Mouse (Mus musculus): ENCODE measurements around the gene Gmds. TPM values are rescaled to one million over a fixed set of nuclear protein-coding genes. Genes with fewer than 3 reads are reported as not detected.

Gmds gene
- polyA plus RNA-seq, 1 experiment: 25.4 TPM

DNA sequence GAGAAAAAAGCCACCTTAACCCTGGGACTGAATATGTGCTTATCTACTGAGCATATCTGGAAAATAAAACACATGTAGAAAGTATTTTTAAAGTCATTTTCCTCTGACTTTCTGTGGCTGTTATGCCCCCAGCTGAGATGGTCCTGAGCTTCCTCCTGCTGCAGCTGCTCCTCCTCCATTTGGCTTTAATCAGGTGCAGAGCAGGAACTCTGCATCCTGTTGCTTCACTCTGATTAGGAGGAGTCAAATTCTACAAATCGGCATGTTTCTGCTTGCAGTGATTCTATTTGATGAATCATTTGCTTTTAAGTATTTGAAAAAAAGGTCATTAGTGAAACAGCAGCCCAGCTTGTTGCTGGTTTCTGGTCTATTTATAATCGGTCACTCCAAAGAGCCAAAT lies 177.0 kb downstream of the Gmds start:
- no peak for DNase-seq (ENCODE audit: low read depth)

DNA sequence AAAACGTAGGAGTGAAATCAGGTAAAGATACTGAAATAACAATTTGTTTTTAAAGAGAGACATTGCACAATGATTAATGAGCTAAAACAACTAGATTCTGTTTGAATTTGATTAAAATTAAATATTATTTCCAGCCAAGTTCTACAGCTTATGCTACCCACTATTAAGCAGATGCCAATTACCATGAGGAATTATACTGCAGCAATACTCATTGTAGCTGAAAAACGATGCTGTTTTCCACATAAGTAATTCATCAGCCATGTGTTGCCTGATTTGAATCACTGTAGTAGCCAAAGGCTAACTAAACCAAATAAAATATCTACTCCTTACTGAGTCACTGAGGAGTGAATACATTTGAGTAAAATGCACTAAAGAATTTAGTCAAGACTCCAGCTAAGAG lies 180.3 kb downstream of the Gmds start:
- no peak for DNase-seq (ENCODE audit: low read depth)

DNA sequence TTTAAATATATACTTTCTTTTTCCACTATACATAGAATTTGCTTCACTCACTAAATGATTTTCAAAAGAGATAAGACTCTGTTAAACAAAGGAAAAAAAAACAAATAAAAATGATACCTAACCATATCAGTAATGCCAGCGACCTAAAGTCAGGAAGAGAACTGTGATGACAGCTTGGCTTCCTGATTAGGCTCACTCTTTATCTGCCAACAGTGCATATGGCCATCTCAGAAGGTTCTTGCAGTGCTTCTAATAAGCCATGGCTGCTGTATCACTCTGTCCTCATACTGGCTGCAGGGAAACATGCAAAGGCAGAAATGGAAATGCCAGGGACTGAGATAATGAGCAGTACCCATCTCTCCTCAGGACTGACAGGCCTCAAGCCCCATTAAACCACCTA lies 192.6 kb downstream of the Gmds start:
- DNase-seq (ENCODE audit: low read depth): no peak

DNA sequence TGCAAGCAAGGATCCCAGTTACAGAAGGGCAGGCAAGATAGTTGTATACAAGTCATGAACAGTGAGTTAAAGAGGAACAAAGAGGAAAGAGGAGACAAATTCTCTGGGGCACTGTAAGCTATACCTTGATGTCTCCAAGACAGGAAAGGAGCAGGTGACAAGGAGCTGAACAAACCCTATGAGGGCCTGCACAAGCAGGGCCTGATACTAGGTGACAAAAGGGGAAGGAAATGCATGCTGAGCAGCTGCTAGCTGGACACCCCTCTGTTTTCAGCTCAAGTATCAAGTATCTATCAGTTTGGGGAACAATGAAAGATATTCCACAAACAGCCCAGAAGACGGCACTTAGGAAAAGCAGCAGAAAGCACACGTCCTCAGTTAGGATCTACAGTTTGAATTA lies 193.4 kb downstream of the Gmds start:
- DNase-seq (ENCODE audit: low read depth): no peak

DNA sequence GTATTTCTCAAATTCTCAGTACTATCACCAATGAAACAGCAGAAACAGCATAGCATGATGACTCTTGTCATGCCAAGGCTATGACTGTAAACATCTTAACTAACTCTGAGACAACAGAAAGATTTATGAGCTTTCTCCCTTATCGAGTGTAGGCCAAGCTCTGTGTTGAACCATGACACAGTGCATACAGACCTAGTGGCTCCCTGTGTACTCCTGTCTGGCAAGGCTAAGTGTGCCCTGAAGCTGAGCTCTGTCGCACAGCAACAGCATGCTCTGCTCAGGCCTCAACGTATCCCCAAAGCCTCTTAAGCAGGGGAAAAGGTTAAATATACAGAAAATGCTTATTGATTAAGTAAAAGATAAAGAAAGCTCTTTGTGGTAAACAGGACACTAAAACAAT lies 194.9 kb downstream of the Gmds start:
- peak; percentile 68 for DNase-seq (ENCODE audit: low read depth)

DNA sequence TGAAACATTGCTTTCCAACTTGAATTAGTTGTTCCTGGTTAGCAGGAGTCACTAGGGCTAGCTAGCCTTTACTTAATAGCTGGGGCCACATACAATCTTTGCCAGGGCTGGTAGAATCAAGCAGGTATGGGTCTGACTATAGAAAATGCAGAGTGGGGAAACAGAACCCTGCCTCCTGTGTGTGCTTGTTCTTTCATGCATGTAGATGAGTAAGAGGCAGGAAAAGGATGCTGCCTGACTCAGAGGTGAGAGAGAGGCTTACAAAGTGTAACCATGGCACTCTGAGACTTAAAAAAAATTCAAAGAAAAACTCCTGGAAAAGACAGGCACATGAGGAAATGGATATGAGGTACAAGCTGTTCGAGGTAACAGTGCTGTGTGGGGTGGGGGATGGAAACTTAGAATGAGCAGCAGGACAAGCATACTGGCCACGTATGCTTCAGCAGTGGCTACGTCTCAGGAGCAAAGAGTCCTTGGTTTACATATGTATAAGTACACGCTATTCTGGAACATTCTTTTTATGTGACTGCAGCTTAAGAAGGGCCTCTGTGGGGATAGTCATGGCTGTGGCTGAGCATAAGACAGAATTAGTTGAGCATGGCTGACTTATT lies 203.8 kb downstream of the Gmds start:
- DNase-seq (ENCODE audit: low read depth): no peak

DNA sequence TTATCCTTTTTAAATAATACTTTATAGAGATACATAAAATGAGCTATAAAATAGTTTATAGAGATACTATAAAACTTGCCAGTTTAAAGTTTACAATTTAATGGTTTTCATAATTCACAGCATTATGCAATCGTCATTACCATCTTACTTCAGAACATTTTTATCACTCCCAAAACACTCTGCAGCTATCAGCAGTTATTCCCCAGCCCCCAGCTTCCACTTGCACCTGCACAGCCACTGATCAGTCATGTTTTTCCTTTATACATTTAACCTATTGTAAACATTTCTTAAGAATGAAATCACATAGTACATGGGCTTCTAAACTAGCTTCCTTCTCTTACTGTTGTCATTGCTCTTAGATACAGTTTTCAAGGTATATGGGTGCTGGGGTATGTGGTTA lies 208.6 kb downstream of the Gmds start:
- DNase-seq (ENCODE audit: low read depth): no peak

DNA sequence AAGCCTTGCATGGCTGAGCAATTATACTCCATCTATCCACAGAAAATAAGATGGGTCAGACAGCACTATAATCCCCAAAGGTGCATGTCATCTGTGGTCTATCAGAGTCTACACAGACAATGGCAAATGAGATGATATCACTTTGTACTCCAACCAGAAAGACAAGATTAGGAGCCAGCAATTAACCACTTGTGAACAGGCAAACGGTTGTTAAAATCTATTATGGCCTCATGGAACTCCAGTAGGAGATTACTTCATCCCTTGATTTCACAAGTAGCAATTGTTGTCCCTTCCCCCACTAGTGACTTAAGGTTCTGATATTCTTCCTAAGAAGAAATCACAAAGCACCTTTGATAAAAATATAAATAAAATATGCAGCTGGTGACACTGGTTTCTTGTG lies 220.2 kb downstream of the Gmds start:
- DNase-seq (ENCODE audit: low read depth): peak; percentile 89

DNA sequence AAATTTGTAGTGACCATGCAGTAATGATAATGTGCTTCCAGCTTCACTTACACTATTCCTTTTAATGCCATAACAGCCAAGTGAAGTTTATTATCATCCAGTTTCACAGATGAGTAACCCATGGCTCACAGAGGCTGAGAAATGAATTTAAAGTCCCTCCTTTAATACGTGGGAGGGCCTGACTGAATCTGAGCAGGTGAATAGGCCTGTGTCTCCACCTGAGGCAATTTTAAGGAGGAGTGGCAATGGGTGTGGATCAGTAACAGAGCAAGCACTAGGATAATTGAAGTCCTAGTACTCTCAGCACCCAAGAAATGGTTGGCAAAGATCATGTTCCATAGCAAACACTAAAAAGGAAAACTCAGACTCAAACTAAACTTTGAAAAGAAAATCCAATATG lies 223.1 kb downstream of the Gmds start:
- DNase-seq (ENCODE audit: low read depth): peak; percentile 55

DNA sequence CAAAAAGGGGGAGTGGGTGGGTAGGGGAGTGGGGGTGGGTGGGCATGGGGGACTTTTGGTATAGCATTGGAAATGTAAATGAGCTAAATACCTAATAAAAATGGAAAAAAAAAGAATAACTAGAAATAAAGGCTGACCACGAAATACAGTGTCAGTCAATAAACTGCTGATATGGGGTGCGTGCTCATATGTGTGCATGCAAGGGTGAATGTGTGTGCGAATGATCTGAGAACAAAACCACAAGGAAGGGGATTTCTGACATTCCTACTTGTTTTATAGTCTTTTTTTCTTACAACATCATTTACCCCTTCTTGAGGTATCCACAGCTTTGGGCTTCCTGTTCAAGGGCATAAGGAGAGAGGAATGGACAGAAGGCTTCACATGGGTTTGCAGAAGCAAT lies 224.7 kb downstream of the Gmds start:
- DNase-seq (ENCODE audit: low read depth): no peak

DNA sequence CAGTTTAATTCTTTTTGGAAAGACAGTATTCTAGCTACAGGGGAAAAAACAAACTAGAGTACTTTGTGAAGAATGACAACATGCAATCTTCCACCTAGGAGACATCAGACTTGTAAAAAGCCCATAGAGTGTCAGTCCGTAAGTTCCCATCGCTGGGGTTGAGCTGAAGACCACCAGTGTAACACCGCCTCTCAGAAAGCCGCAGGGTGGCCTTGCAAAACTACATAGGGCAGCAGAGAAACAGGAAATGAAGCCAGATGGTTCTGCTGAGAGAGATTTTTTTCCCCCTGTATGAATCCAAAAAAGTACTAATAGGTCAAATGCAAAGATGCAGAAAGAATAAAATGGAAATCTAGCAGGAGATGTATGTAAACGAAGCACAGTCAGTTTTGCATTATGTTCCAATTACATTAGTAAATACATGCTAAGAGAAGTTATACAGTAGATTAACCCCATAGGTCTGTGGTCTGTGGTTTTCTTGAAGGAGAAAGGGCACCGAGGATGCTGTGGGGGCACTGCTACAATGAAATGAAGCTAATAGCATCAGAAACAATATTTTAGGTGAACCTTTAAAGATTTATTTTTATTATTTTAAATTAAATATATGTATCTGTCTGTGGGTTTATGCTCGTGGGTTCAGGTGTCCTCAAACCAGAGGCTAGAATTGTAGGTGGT lies 250.1 kb downstream of the Gmds start:
- no peak for DNase-seq (ENCODE audit: low read depth)

DNA sequence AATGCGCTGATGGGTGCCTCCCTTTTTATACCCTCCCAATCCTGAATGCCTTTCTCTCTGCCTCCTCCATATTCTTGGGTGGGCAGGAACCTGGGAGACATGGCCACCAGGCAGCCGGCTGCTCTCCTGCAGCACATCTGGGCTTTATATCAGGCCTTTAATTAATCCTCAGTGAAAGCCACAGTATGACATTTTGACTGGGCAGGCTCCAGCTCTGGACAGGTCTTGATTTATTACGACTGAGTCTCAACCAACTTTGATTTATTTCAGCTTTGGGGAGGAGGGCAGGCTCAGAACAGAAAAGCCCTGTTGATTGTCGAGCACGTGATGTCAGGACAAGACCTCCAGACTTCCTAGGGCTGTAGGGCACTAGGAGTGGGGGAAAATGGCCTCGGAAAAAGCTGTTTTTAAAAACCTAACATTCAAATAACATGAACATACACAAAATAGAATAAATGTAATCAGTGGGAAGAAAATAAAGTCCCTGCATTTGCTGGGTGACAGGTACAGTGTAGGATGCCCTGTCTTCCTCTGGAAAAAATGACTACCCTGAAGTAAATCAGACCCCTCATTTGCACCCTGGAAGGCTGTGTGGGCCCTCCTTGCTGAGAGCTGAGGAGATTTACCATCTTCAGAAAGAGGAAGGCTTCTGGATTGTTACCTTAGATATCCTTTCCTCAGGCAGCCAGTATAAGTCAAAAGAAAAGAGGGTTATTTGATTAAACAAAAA lies 257.9 kb downstream of the Gmds start:
- no peak for DNase-seq (ENCODE audit: low read depth)

DNA sequence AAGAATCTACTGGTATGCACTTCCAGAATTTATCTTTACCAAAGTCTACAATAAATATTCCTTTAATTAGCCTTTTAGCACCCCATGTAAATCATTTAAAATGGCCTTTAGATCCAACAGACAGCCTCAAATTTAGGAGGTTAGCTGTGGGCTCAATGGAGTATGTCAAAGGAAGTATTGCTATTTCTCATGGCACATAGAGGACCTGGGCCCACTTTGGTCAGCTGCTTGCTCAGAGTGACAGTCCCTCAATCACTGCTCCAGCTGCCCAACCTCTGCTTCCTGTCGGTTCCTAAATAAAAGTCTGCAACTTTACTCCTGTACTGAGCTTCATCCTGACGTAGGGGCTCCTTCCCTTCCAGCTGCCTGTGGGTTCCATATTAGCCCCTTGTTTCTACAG lies 264.9 kb downstream of the Gmds start:
- DNase-seq (ENCODE audit: low read depth): no peak

DNA sequence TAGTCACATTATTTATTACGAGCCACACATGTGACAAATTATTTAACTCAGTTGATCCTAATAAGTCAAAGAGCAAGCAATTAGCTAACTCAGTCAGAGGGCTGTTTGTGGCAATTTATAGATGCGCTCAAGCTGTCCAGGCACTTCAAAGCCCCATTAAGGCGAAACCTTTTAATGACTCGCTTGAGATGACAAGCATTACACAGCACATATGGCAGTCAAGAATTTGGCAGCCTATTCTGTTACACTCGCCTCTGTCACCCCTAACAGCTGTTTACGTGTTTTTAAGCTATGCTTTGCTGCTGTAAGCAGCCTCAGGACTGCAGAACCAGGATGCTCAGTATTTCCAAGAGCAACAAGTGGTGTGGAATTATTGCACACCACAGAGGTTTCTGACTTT lies 283.2 kb downstream of the Gmds start:
- no peak for DNase-seq (ENCODE audit: low read depth)

DNA sequence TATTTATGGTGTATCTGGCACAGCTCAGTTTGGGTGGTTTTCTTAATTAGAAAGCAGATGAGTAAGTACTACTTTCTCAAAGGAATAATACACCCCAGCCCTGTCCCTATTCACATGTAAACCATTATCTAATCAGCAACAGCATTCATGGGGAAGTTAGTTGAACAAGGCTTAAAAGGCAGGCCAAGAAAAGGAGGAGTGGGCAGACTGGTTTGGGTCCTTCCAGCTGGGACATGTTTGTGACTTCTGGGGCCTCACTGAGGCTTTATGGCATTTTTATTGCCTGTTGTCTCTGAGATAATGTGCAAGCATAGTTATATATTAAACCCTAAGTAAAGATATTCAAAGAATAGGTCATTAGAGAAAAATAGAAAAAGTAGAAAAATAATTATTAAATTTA lies 285.0 kb downstream of the Gmds start:
- DNase-seq (ENCODE audit: low read depth): peak; percentile 16

DNA sequence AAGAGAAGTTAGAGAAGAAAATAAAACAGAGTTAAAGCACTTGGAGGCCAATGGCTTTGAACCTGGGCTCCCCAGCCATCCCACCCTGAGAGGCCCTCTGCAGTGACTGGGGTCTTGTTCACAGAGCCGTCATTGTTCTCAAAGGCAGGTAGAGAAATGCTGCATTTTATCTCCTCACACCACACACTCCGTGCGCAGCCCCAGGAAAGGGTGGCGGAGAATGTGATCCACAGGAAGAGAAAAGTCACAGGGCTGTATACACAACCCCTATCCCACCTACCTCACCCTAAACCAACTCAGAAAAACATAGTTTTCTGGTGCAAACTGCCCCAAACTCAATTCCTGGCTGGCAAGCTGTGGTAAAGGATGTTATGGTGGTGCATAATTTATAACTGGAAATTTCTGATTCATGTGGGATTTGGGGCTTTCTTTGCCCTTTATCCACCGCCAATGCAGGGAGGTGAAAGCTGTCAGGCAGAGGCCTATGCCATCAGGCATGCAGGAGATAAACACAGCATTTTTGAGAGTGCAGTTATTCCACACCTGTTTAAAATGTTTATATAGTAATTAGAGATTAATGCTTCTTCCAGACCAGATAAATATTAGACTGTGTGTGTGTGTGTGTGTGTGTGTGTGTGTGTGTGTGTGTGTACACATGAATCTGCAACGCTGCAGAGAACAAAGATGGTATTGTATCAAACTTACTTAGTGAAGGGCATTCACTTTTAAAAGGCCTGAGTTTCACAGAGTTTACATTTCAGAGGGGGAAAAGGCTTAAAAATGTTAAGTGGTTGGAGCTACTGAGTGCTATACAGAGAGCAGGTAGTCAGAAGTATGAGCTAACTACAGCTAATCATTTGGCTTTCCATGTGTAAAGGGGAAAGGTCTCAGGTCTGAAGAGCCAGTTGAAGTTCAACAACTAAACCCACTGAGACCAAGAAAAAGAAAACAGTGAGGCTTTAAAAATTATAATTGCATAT lies 290.3 kb downstream of the Gmds start:
- no peak for DNase-seq (ENCODE audit: low read depth)

DNA sequence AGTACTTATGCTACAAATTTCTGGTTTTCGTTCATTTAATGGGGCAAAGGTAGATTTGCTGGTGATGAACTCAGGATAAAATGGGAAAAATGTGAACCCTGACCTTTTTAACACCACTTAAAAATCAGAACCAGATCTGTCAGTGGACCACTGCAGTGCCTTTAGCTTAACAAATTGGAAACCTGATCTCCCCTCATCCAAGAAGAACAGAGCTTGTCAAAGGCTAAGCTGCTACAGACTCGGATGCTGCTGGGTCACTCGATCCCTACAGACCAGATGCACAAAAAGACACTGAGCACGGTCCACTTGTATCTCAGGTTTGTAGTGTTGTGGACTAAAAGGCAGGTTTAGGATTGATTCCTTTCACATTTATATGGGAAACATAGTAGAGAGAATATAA lies 291.6 kb downstream of the Gmds start:
- DNase-seq (ENCODE audit: low read depth): no peak

DNA sequence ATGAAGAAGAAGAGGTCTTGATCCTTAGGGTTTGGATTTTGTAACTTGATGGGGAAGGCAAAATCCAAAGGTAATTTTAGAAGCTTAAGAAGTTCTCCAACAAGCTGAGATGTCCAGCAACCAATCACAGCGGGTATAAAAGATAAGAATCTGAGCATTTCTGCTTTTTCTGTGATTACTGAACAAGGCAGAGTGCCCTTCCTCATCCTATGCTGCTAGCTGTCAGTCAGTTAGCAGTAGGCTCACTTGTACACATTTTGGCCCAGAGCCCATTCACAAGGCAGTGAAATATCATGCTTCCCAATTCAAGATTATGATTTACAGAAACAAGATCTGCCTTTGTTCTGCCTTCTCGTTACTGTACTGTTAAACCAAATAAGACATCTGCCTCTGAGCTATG lies 295.8 kb downstream of the Gmds start:
- no peak for DNase-seq (ENCODE audit: low read depth)

DNA sequence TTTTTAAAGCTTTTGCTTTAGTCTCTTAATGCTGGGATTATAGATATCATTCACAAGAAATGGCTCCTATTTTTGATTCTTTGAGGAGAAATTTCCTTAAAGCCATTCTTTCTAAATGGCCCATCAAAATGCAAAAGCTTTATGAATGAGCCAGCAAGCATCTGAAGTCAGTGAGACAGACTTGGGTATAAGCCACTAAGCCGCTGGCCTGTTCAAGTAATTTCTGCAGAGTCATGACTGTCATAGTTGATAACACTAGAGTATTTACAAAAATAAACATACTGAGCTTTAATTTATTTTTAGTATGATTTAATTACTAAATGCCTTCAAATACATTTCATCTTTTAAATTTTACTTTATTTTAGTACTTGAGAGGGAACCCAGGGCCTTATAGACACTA lies 297.7 kb downstream of the Gmds start:
- no peak for DNase-seq (ENCODE audit: low read depth)

DNA sequence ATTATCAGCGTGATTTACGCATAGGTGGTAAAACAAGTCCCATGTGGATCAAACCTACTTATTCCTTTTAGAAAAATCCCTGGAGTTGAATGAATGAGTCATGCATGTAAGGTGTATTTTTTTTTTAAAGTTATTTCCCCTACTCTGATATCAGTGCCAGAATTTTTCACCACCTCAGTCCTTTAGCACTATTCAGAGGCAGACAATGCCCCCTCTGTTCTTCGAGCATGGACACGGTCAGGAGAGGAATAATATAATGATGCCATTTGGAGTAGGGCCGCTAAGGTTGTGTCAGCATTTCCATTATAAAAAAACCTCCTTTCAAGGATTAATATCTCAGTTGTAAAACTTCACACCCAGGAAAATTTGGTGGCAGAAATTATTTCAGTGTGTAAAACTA lies 301.6 kb downstream of the Gmds start:
- DNase-seq (ENCODE audit: low read depth): no peak

DNA sequence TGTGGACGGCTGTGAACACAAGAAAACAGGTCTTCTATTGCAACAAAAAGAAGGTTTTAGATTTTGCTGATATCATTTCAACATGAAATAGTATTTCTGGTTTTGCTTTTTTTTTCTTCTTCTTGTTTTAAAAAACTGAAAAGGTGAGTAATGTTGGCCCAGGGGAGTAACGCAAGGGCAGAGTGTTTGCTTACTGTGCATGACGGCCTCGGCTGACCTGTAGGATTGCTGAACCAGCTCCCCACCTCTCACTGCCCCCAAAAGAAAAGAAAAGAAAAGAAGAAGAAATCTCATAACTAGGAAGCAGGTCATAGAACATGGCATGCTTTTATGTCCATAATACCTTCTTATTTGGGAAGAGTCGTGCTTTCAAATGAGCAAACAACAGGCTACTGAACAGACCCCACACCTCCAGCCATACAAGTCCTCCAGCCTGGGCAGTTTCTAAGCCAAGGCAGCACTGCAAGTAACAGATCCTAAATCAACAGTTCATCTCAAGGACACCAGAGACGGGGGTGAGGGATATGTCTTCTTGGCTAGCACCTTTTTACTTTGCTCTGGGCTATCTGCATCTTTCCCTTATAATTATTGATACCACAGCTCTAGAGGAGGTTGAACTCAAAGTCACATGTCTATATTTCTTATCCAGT lies 303.6 kb downstream of the Gmds start:
- DNase-seq (ENCODE audit: low read depth): no peak

DNA sequence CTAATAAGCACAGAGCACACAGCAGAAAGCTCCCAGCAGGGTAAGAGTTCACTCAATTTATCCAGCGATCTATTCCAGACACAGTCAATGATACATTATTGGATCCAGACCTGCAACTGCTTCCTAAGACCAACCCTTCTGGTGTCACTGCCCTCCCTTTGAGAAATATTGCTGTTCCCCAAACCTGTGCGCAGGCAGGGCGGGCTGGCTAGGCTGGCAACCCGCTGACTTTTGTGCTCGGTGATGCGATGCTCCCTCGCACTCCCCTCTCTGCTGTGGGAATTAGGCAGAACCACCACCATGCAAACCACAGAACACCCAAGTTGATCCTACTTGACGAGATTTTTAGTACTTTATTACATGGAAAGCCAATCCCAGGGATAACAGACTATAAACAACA lies 304.4 kb downstream of the Gmds start:
- no peak for DNase-seq (ENCODE audit: low read depth)
